Mouse (Mus musculus) urinary bladder, postnatal 4 days (tissue): Measurements from ENCODE around the gene Txnrd2.

Experiments
- DNase-seq, 2 experiments: peaks; one replicate each; pipeline ENCODE4 v3.0.0; 2021 to 2022; ENCODE audit warnings: low spot score in 2 of 2

The Txnrd2 gene

GRCm38 (mm10) chr16:18484794-18485435 is 58.7 kb downstream of the Txnrd2 start:
- DNase-seq: no peak

DNA sequence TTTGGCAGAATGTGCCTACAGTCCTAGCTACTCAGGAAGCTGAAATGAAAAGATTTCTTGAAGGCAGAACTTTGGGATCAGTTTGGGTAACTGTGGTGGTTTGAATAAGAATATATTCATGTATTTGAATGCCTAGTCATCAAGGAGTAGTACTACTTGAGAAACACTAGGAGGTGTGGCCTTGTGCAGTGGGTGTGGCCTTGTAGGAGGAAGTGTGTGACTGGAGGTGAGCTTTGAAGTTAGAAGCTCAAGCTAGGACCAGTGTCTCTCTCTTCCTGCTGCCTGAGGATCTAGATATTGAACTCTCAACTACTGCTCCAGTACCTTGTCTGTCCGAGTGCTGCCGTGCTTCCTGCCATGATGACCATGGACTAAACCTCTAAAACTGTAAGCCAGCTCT is 59.9 kb downstream of the Txnrd2 start:
- no peak for DNase-seq

DNA sequence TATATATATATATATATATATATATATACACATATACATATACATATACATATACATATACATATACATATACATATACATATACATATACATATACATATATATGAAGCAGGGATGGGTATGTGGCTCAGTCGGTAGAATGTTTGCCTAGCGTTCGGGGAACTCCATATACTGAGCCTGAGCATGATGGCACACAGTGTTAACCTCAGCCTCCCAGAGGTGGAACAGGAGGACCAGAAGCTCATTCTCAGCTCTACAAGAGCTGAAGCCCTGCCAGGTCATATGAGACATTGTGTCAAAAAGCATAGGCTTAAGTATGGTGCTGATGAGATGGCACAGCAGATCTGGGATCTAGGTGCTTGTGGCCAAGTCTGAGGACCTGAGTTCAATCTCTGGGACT is 64.1 kb downstream of the Txnrd2 start:
- DNase-seq: no peak

GRCm38 (mm10) chr16:18490894-18491293 is 64.7 kb downstream of the Txnrd2 start:
- DNase-seq: no peak

DNA sequence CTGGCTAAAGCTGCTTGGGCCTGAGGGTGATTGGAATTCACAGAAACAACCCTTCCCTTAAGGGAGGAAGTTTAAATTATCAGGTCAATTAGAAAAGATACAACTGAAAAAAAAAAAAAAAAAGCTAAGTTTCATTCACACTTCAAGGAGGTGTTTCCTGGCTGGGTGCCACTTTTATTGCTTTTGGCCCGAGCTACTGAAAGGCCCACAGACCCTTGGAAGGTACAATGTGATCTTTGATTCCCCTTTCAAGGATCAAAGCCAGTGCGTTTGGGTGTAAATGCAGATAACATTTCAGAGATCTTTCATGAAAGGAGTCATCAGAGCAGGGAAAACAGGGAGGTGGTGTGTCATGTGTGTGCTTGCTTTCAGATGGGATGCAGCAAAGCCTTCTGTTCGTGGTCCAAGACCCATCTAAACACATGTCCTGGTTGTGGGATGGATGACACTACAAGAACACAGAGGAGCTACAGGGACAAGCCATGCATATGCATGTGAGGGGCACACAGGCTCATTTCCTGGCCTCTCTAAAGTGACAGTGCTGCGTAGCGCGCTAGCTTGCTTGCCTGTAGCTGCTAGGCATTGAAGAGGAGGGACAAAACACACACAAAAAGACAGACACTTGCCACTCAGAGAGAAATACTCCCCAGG is 71.8 kb downstream of the Txnrd2 start:
- DNase-seq: no peak

DNA sequence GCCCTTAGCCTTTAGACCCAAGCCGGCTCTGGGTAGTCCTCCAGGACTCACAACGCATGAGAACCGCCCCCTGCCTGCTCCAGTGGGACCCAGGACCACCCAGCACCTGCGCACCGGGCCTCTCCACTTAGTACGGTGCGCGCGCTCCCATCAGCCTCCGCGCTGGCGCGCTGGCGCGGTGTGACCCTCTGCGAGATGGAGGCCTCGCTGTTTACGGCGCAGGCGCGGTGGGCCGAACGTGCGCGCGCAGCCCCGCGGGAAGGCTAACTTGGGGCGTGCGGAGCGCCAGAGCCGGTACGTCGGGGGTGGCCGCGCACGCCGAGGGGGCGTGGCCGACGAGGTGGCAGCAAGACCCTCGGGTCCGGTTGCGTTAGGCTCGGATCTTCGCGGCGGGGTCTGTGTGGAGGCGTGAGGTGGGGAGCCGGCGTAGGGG is 72.4 kb downstream of the Txnrd2 start, which contains the start of the genes Gnb1l and Rtl10:
Gnb1l (plus strand) TSS at position 156 of the 433 bp plus-strand sequence.
Rtl10 (plus strand) TSS at position 344 of the 433 bp plus-strand sequence.
- DNase-seq: peak; percentile 92 to 96

GRCm38 (mm10) chr16:18498996-18499395 is 72.8 kb downstream of the Txnrd2 start:
- DNase-seq: no peak

DNA sequence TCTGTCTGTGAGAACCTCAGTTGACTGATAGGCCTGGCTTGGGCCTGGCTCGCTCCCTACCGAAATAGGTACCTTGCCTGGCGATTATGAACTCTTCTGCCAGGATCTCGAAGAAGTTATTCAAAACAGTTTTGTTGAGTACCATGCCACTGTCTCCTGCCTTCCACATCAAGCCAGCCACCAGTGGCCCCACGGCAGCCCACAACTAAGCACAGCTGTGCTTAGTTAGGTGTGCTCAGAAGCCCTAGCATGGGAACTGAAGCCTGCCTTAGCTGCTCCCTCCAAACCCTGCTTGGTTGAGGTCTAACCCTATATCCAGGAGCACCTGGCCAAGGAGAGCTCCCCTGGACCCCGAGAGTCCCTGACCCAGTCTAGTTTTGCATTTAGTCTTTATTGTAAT is 75.3 kb downstream of the Txnrd2 start:
- DNase-seq: no peak

- DNase-seq: no peak
These were observed 77.6 kb downstream of the Txnrd2 start for GRCm38 (mm10) chr16:18503566-18504342.

DNA sequence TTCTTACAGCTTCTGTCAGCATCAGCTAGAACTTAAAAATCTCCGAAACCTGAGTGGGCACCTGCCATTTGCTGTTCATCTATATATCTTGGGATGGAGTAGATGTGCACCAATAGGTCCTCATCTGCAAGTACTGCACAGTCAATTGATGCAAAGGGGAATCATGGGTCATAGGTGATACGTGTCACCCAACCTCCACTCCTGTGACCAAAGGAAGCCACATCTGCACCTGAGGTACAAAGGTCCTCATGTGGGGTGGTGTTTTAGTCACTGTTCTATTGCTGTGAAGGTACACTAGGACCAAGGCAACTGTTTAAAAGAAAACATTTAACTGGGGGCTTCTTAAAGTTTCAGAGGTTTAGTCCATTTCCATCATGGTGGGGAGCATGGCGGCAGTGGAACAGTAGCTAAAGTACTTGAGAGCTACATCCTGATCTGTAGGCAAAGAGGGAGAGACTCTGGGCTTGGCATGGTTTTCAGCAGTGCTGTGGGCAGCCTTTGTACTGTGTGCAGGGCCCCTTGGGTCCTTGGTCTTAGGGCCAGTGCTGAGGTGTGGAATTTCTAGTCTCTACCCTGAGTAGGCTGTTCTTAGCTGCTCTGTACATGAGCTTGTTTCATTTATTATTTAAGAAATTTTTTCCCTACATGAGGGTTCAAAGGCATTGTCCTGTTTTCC is 80.5 kb downstream of the Txnrd2 start:
- DNase-seq: no peak

- DNase-seq: no peak
These were observed 81.0 kb downstream of the Txnrd2 start for GRCm38 (mm10) chr16:18507200-18507549.

DNA sequence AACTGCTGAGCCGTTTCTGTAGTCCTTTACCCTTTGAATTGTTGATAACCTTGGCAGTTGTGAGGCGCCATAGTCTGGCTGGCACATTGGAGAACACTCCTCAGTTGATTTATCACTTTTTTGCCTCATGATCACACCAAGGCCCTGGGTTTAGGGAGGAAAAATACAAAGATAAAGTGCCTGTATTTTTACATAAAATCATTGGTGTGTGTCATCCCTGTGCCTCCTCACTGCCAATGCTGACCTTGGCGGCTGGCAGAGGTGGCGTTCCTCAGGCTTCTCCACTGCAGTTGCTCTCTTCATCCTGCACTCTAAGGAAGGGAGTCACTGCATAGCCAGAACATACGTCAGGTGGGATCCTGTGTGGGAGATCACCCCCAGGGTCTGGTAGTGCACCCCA is 85.6 kb downstream of the Txnrd2 start:
- no peak for DNase-seq

DNA sequence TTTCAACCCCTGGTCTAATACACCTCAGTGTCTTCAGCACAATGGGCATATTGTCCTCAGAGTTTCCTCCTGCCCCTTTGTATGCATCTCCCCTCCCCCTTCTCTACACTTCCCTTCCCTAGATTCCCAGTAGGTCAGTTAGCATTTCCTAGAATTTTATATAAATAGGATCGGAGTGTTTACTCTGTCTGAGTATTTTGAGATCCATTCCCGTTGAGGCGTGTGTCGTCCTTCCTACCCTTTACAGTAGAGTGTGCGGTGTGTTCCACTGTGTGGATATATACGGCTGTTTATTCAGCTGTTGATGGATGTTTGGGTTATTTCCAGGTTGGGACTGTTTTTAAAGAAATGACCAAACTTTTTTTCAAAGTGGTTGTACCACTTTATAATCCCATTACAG is 87.3 kb downstream of the Txnrd2 start:
- no peak for DNase-seq

GRCm38 (mm10) chr16:18518091-18518490 is 91.9 kb downstream of the Txnrd2 start:
- no peak for DNase-seq

DNA sequence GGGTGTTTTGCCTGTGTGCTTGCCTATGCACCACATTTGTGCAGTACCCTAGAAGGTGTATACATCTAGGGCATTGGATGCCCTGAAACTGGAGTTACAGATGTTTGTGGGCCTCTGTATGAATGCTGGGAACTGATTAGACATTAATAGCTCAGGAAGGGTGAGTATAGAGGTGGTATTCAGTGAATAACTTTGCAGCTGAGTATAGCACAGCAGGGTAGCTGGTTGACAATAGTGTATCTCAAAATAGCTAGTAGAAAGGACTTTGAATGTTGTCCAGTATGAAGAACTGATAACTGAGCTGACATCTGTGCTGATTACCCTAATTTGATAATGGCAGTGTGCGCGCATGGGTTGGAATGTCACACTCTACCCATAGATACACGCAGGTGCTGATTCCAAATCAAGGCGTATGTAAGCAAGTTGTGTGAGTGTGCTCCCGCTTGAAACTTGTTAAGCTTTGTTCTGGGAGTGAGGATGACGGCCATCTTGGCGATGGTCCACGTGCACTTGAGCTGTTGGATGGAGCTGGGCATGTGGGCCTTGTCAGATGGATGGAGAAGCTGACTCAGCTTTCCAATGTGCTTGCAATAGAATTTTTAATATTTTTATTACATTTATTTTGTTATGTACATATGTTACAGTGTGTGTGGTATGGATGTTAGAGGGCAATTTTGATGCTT is 97.5 kb downstream of the Txnrd2 start:
- peak in 1 of 2 experiments; percentile 52 for DNase-seq

DNA sequence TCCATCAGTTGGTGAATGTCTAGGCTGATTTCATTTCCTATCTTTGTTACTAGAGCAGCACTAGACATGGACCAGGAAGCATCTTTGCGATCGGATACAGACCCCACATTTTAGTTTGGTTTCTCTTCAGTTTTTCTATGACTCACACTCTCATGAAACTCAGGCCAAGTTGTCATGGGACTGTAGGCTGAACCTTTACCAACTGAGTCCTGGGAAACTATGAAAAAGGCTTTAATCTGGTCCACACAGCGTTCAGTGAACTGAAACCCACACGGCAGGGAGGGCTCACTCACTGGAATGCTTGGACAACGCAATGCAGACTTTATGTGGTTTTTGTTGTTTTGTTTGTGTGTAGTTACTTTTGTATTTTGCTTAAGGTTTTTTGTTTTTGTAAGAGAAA is 102.5 kb downstream of the Txnrd2 start:
- DNase-seq: peak in 1 of 2 experiments; percentile 26
